Mouse (Mus musculus): Measurements from ENCODE around the gene Dazap2.
A peak's percentile ranks its signal among the peaks of the same experiment; 100 is the strongest.

- TF ChIP-seq CTCF (conservative IDR thresholded peaks at IDR 0.05 in 1 of 2, IDR thresholded peaks at IDR 0.05 in 1 of 2; ENCODE audit: low read depth in 2 of 2, low read length in 2 of 2): peak; percentile 15 to 87; a peak in 2 of 4 replicates
- no peak for TF ChIP-seq MAFK (IDR thresholded peaks at IDR 0.05; ENCODE audit: insufficient replicate concordance, low read length)
- no peak for TF ChIP-seq POLR2A (IDR thresholded peaks at IDR 0.05; ENCODE audit: low read depth, low read length)
- no peak for TF ChIP-seq MXI1 (IDR thresholded peaks at IDR 0.05; ENCODE audit: low read depth, low read length)
- TF ChIP-seq HCFC1 (IDR thresholded peaks at IDR 0.05; ENCODE audit: low read depth, low read length): no peak
- TF ChIP-seq ELF1 (IDR thresholded peaks at IDR 0.05; ENCODE audit: low read depth, low read length): peak; percentile 13; the same call in 1 of the 2 replicates
- TF ChIP-seq E2F4 (IDR thresholded peaks at IDR 0.05; ENCODE audit: insufficient replicate concordance, low read depth, low read length): no peak
- TF ChIP-seq CHD1 (IDR thresholded peaks at IDR 0.05; ENCODE audit: low read depth, low read length): no peak
- peak; percentile 71 for TF ChIP-seq SMC3 (IDR thresholded peaks at IDR 0.05; ENCODE audit: low read depth, low read length)
- no peak for TF ChIP-seq KAT2A (IDR thresholded peaks at IDR 0.05; ENCODE audit: insufficient replicate concordance, low read length)
- TF ChIP-seq POLR2AphosphoS2 (IDR thresholded peaks at IDR 0.05; ENCODE audit: low read depth, low read length): no peak
- TF ChIP-seq ZC3H11A (IDR thresholded peaks at IDR 0.05; ENCODE audit: low read depth, low read length): no peak
These were observed 2.7 kb upstream of the Dazap2 start for GRCm38 (mm10) chr15:100612432-100612831.
